Mouse (Mus musculus): ENCODE measurements around the gene Ucn3. TPM values are rescaled to one million over a fixed set of nuclear protein-coding genes. Genes with fewer than 3 reads are reported as not detected.
A peak's percentile ranks its signal among the peaks of the same experiment; 100 is the strongest.
"Not testable (repeated sequence)": the region's sequence is repeated elsewhere in the genome, so short reads cannot be mapped to it uniquely, and the experiment has no call there.

The Ucn3 gene
- polyA plus RNA-seq, 2 experiments: not detected

- peaks cover 2% of the 10 kb centered on the region; the same call in 1 of the 2 replicates for H3K4me1 ChIP-seq (ENCODE audit: control insufficient read depth, insufficient read depth, low read length)
- no peak overlapping the region for H3K27ac ChIP-seq (replicated peaks; ENCODE audit: low read depth, low read length)
- ATAC-seq (ENCODE audit: low FRiP score, low read depth) (no peak), DNase-seq (ENCODE audit: low spot score) (no peak)
- TF ChIP-seq POLR2A (IDR thresholded peaks at IDR 0.05; ENCODE audit: borderline replicate concordance, extremely low read depth, insufficient read depth, insufficient read length): no peak
- H3K9me3 ChIP-seq (ENCODE audit: control insufficient read depth, low read length): no peaks in the 10 kb centered on the region
- no peaks in the 10 kb centered on the region for H3K27me3 ChIP-seq (ENCODE audit: control insufficient read depth, insufficient read depth, low read length)
- H3K36me3 ChIP-seq (ENCODE audit: control insufficient read depth, insufficient read depth, low read length): peaks cover 2% of the 10 kb centered on the region; the same call in 1 of the 2 replicates
- H3K4me2 ChIP-seq (replicated peaks; ENCODE audit: low read depth, low read length, severe bottlenecking): no peak overlapping the region
- WGBS: 92% methylated on average over 9 of the region's 9 CpGs
- H3K9ac ChIP-seq (ENCODE audit: low read depth, low read length, severe bottlenecking): no peak overlapping the region
- H3K4me3 ChIP-seq (replicated peaks; ENCODE audit: low read length): no peak overlapping the region
Observed at GRCm38 (mm10) chr13:3899301-3899700, 45.8 kb downstream of the Ucn3 start.

- not testable (repeated sequence) for H3K27me3 ChIP-seq (ENCODE audit: control insufficient read depth, insufficient read depth, low read length); H3K9me3 ChIP-seq (ENCODE audit: control insufficient read depth, low read length); H3K27ac ChIP-seq (replicated peaks; ENCODE audit: low read depth, low read length); DNase-seq (ENCODE audit: low spot score); H3K9ac ChIP-seq (ENCODE audit: low read depth, low read length, severe bottlenecking); H3K4me2 ChIP-seq (replicated peaks; ENCODE audit: low read depth, low read length, severe bottlenecking); H3K4me3 ChIP-seq (replicated peaks; ENCODE audit: low read length); ATAC-seq (ENCODE audit: low FRiP score, low read depth); H3K4me1 ChIP-seq (ENCODE audit: control insufficient read depth, insufficient read depth, low read length); H3K36me3 ChIP-seq (ENCODE audit: control insufficient read depth, insufficient read depth, low read length)
- WGBS: 95% methylated on average over 5 of the region's 5 CpGs
Observed at GRCm38 (mm10) chr13:3898202-3898601, 46.9 kb downstream of the Ucn3 start.

- WGBS: 33% methylated on average over 5 of the region's 5 CpGs
- peaks cover 2% of the 10 kb centered on the region; the same call in 1 of the 2 replicates for H3K36me3 ChIP-seq (ENCODE audit: control insufficient read depth, insufficient read depth, low read length)
- peak; percentile 86 for DNase-seq (ENCODE audit: low spot score)
- no peak for ATAC-seq (ENCODE audit: low FRiP score, low read depth)
- H3K27ac ChIP-seq (replicated peaks; ENCODE audit: low read depth, low read length): no peak overlapping the region
- H3K4me2 ChIP-seq (replicated peaks; ENCODE audit: low read depth, low read length, severe bottlenecking): no peak overlapping the region
- no peaks in the 10 kb centered on the region for H3K9me3 ChIP-seq (ENCODE audit: control insufficient read depth, low read length)
- peaks cover 3% of the 10 kb centered on the region; the same call in 1 of the 2 replicates for H3K4me1 ChIP-seq (ENCODE audit: control insufficient read depth, insufficient read depth, low read length)
- no peak for TF ChIP-seq POLR2A (IDR thresholded peaks at IDR 0.05; ENCODE audit: borderline replicate concordance, extremely low read depth, insufficient read depth, insufficient read length)
- H3K4me3 ChIP-seq (replicated peaks; ENCODE audit: low read length): no peak overlapping the region
- H3K27me3 ChIP-seq (ENCODE audit: control insufficient read depth, insufficient read depth, low read length): no peaks in the 10 kb centered on the region
- no peak overlapping the region for H3K9ac ChIP-seq (ENCODE audit: low read depth, low read length, severe bottlenecking)
Observed at GRCm38 (mm10) chr13:3896913-3897312, 48.2 kb downstream of the Ucn3 start.

GRCm38 (mm10) chr13:3896032-3896431 is 49.1 kb downstream of the Ucn3 start:
- Histone ChIP-seq H3K9me3 (ENCODE audit: control insufficient read depth, low read length) (no peaks in the 10 kb centered on the region), H3K4me3 (replicated peaks; ENCODE audit: low read length) (no peak overlapping the region), H3K4me2 (replicated peaks; ENCODE audit: low read depth, low read length, severe bottlenecking) (no peak overlapping the region), H3K27ac (replicated peaks; ENCODE audit: low read depth, low read length) (no peak overlapping the region), H3K9ac (ENCODE audit: low read depth, low read length, severe bottlenecking) (no peak overlapping the region), H3K4me1 (ENCODE audit: control insufficient read depth, insufficient read depth, low read length) (peaks cover 3% of the 10 kb centered on the region; the same call in 1 of the 2 replicates), H3K36me3 (ENCODE audit: control insufficient read depth, insufficient read depth, low read length) (peaks cover 2% of the 10 kb centered on the region; the same call in 1 of the 2 replicates), H3K27me3 (ENCODE audit: control insufficient read depth, insufficient read depth, low read length) (no peaks in the 10 kb centered on the region)
- DNase-seq (ENCODE audit: low spot score) (no peak), ATAC-seq (ENCODE audit: low FRiP score, low read depth) (no peak)
- no peak for TF ChIP-seq POLR2A (IDR thresholded peaks at IDR 0.05; ENCODE audit: borderline replicate concordance, extremely low read depth, insufficient read depth, insufficient read length)
- 92% methylated on average over 6 of the region's 6 CpGs for WGBS

- H3K4me1 ChIP-seq (ENCODE audit: control insufficient read depth, insufficient read depth, low read length): peaks cover 5% of the 10 kb centered on the region; the same call in 1 of the 2 replicates
- H3K27ac ChIP-seq (replicated peaks; ENCODE audit: low read depth, low read length): no peak overlapping the region
- TF ChIP-seq POLR2A (IDR thresholded peaks at IDR 0.05; ENCODE audit: borderline replicate concordance, extremely low read depth, insufficient read depth, insufficient read length): no peak
- no peak overlapping the region for H3K4me3 ChIP-seq (replicated peaks; ENCODE audit: low read length)
- no peaks in the 10 kb centered on the region for H3K27me3 ChIP-seq (ENCODE audit: control insufficient read depth, insufficient read depth, low read length)
- ATAC-seq (ENCODE audit: low FRiP score, low read depth) (no peak), DNase-seq (ENCODE audit: low spot score) (no peak)
- no peaks in the 10 kb centered on the region for H3K9me3 ChIP-seq (ENCODE audit: control insufficient read depth, low read length)
- H3K4me2 ChIP-seq (replicated peaks; ENCODE audit: low read depth, low read length, severe bottlenecking): no peak overlapping the region
- 82% methylated on average over 8 of the region's 8 CpGs for WGBS
- H3K9ac ChIP-seq (ENCODE audit: low read depth, low read length, severe bottlenecking): no peak overlapping the region
- peaks cover 2% of the 10 kb centered on the region; the same call in 1 of the 2 replicates for H3K36me3 ChIP-seq (ENCODE audit: control insufficient read depth, insufficient read depth, low read length)
Observed at GRCm38 (mm10) chr13:3895397-3895980, 49.7 kb downstream of the Ucn3 start.

All from limb, embryonic 14.5 days (tissue).